23 mouse cellular contexts compared by ENCODE assay signal in genomic region chr6:128857976-128858375, GRCm38 (mm10). TPM values are rescaled to one million over a fixed set of nuclear protein-coding genes. Genes with fewer than 3 reads are reported as not detected.
"Had no signal": no experiment of that assay in that cellular context is flagged by ENCODE, and none has a peak within 500 bp of the region (broad histone marks: within the 10 kb centered on the region; RNA-seq: fewer than 3 reads in every experiment).

No protein-coding gene starts in this region.

- ATAC-seq: liver, postnatal 0 days; lung, postnatal 0 days; midbrain, embryonic 15.5 days had no signal

- H3K36me3 ChIP-seq: liver, embryonic 13.5 days; liver, embryonic 15.5 days; lung, embryonic 15.5 days; midbrain, embryonic 12.5 days; midbrain, embryonic 15.5 days; neural tube, embryonic 12.5 days had no signal

- H3K4me2 ChIP-seq: liver, embryonic 11.5 days; liver, embryonic 13.5 days; liver, embryonic 15.5 days; lung, embryonic 15.5 days; midbrain, embryonic 12.5 days; midbrain, embryonic 15.5 days; neural tube, embryonic 12.5 days had no signal

- DNase-seq: liver, embryonic 13.5 days; liver, postnatal 0 days; lung, adult 2 months; lung, postnatal 14 days; lung, postnatal 36 days; right cerebral cortex, postnatal 25 days; right cerebral cortex, postnatal 4 days; spleen, adult 18-20 months; thymus, adult 18-20 months; thymus, postnatal 25 days had no signal

- H3K4me1 ChIP-seq: midbrain, embryonic 12.5 days; midbrain, embryonic 15.5 days; neural tube, embryonic 12.5 days had no signal

- H3K27ac ChIP-seq: liver, embryonic 13.5 days; liver, embryonic 15.5 days; lung, embryonic 15.5 days; macrophage; midbrain, embryonic 12.5 days; midbrain, embryonic 15.5 days; neural tube, embryonic 12.5 days had no signal

- H3K9me3 ChIP-seq: liver, embryonic 13.5 days; liver, embryonic 15.5 days; lung, embryonic 15.5 days; megakaryocyte, embryonic 14.5 days; midbrain, embryonic 12.5 days; midbrain, embryonic 15.5 days; neural tube, embryonic 12.5 days had no signal

- H3K27me3 ChIP-seq: liver, embryonic 13.5 days; liver, embryonic 15.5 days; lung, embryonic 15.5 days; megakaryocyte, embryonic 14.5 days; midbrain, embryonic 12.5 days; midbrain, embryonic 15.5 days; neural tube, embryonic 12.5 days had no signal

- H3K9ac ChIP-seq: liver, embryonic 13.5 days; liver, embryonic 15.5 days; liver, postnatal 0 days; lung, embryonic 15.5 days; midbrain, embryonic 12.5 days; midbrain, embryonic 15.5 days; neural tube, embryonic 12.5 days had no signal

- H3K4me3 ChIP-seq: liver, embryonic 13.5 days; liver, embryonic 15.5 days; lung, embryonic 15.5 days; megakaryocyte, embryonic 14.5 days; midbrain, embryonic 12.5 days; midbrain, embryonic 15.5 days; neural tube, embryonic 12.5 days had no signal

RNA-seq across cellular contexts. Expression of gene Clec2i, which starts 29.4 kb away (rescaled TPM):
- polyA plus RNA-seq: liver, embryonic 11.5 days; midbrain, embryonic 12.5 days; midbrain, embryonic 15.5 days; midbrain, postnatal 0 days; neural tube, embryonic 12.5 days; neural tube, embryonic 14.5 days; small intestine, adult 2 months; stomach, embryonic 14.5 days had no signal

RNA-seq across cellular contexts. Expression of gene Klrb1b, which starts 31.8 kb away (rescaled TPM):
- polyA plus RNA-seq: liver, embryonic 11.5 days; liver, embryonic 13.5 days; midbrain, embryonic 12.5 days; midbrain, embryonic 15.5 days; midbrain, postnatal 0 days; neural tube, embryonic 12.5 days; neural tube, embryonic 14.5 days had no signal

RNA-seq across cellular contexts. Expression of gene Gm44511, which starts 31.9 kb away (rescaled TPM):
- polyA plus RNA-seq: liver, embryonic 11.5 days; liver, embryonic 15.5 days; liver, postnatal 0 days; lung, adult 2 months; lung, embryonic 15.5 days; macrophage; midbrain, embryonic 12.5 days; midbrain, embryonic 15.5 days; midbrain, postnatal 0 days; neural tube, embryonic 12.5 days; neural tube, embryonic 14.5 days; stomach, embryonic 14.5 days had no signal
